Mouse (Mus musculus) thymus, adult 18-20 months (tissue): ENCODE data around the gene Ppfia2.

Experiments used
- DNase-seq, 2 experiments: peaks; one replicate each; pipeline ENCODE4 v3.0.0; 2022; ENCODE audit warnings: mixed read lengths in 2 of 2

Gene Ppfia2

DNA sequence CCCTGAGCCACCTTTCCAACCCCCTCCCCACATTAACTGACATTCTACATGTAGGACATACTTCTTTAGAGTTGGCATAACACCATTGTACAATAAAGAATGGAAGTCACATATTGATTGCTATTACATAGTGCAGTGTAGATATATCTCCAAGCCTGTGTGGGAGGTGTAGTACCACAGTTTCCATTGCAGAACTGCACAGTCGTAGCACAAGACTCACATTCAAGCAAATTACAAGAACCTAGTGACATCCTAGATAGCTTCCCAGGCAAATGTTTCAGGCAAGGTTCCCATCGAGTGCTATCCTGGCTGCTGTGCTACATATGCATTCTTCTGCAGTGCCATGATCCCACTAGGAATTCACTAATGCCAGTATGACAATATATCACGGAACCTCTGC, 200.0 kb downstream of the Ppfia2 start:
- no peak for DNase-seq

DNA sequence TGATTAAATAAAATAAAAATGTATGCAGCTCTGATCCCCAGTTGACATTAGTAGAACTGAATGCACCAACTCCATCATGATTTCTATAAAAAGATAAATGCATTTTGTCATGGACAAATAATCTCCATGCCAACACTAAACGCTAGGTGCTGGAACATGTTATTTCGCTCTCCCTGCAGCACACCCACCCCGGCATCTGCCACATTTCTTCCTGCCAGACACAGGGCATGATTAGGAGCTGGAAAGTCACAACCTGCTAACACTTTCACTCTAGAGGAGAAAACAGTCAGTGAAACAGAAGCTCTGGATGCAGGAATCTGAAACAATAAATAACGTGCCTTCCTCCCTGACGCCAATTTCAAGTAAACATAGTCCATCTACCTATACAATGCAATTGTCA, 211.3 kb downstream of the Ppfia2 start:
- no peak for DNase-seq

DNA sequence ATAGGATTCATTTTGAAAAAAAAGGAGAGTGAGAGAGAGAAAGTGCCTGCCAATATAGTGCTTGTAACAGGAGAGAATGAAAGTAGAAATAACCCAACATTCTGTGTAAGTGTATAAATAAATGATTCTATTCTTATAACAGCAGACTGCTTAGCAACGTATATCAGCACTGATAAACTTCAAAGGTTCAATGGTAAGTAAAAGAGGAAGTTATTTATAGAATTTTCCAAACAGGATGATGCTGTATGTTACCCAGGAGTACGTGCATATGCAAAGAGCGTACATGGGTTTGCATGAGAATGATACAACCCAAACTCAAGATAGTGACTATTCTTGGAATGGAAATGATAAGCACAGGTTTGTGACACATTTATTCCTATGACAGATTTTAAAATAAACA, 215.4 kb downstream of the Ppfia2 start:
- no peak for DNase-seq

DNA sequence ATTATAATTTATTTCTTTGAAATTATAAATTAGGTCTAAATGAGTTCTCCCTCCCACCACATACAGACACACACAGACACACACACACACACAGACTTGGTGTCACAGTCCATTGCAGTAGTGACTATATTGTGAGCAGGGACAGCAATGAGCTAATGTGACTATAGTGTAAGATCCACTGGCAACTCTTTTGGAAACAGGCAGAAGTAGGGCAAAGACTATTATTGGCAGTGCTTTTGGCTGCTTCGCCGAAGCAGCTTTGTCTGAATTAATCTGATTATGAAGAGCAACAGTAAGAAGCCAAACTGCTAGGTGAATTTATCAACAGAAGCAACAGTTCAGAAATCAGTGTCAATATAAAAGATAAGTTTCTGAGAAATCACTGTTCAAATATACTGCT, 249.8 kb downstream of the Ppfia2 start:
- no peak for DNase-seq

DNA sequence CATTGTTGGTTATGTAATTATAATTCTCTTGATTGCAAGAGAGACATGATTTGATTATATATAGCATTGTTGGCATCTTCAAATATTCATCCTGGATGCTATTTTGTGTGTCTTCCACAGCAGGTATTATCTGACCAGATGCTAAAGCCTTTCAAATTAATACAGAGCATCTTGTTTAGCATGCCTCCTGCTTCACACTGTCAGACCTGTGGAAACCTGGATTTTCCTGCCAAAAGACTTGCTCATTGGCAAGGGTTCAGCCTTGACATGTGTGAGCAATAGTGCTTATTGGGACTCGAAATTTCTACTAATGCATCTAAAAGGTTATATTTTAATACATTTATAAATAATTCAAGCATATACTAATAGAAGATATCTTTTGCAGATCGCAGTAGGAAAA, 262.1 kb downstream of the Ppfia2 start:
- no peak for DNase-seq

DNA sequence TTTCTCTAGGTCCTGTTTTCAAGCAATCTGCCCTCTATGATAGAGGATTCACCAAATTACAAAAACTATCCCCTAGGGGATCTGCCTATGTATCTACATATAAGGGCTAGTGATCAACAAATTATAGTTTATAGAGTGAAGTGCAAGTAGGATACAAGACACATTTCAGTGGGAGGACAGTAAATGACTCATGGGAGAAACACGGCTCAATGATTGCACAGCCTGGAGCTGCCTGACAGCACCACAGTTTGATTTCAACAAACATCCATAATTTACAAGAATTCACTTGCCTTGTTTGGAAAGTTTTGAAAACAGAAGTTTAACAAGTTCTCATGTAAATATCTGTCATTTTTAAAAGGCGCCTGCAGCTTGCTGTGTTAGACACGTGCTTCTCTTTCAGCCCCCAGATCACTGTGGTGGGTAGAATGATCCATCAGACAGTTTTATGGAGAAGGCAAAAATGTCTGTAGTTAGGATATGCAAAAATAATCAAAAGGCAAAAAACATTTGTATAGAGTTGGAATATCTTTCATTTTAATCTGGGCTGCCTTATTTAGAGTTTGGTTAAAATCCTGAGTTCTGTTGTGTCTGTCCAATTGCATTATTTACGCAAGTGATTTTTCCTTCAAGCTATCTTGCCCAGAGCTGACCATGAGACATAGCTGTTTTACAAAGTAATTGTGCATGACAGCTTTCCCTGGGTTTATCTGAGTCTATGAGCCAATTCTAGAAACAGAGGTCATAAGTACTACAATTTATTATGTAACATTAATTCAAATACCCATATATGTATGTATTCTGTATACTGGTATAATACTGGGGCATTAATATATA, 266.3 kb downstream of the Ppfia2 start:
- DNase-seq = no peak

DNA sequence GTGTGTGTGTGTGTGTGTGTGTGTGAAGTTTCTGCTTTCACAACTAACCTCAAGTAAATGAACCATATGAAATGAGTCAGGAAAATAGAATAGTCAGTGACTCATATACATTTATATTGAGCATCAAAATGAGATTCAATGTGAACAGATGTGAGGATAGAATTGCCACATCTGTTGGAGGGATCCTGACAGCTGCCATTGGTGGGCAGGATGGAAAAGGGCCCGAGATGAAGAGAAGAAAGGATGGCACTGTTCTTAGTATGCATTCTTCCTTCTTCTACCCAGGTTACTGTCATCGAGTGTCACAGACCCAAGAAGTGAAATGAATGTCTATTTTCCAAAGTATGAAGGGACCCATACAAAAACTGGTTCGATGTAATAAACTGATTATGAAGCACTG, 268.1 kb downstream of the Ppfia2 start:
- DNase-seq = no peak

DNA sequence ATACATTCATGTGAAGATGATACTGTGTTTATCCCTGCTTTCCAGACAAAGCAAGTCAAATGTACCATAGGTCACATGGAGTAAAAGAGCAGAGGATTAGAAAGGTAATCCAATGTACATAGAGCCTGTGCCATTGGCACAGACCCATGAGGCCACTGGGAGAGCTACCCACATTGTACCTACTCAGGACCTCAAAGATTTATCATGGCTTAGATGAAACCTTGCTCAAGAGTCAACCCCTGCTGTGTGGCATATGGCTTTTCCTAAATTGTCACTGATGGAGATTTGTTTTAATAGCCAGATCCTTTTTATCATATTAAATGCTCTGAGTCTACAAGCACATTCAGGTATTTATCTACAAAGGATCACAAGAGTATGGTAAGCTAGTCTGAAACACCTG, 274.8 kb downstream of the Ppfia2 start:
- DNase-seq = no peak

DNA sequence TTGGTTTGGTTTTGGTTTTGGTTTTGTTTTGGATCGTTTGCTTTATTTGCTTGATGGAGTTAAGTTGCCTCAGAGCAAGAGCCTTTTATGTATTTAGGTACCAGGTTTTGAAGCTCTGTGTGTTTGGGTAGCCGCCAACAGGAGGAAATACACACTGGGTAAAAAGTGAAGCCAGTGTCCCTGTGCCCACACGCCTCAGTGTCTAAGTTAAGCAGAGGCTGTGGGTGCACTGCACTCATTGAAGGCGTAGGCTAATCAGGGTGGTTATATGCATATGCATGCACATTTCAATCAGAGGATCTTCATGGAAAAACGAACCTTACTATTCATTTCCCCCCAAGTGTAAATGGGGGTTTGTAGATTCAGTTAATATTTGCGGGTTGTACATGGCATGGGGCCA, 290.9 kb downstream of the Ppfia2 start:
- no peak for DNase-seq

DNA sequence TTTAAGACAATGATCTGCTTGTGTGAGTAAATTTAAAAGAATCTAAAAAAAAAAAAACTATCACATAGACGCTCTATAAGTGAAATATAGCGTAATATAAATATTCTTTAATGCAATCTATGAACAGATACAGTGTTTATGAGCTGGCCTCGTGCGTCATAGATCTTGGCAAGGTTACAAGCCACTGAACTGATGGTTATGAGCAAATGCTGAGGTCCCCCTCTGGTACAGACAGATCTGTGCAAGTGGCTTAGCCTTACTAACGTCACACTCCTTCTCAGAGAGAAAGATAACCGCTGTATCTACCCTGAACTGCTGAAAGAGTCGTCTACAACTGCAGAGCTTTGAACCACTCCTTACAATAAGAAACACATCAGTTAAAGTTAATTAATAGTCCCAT, 293.6 kb downstream of the Ppfia2 start:
- DNase-seq = no peak

DNA sequence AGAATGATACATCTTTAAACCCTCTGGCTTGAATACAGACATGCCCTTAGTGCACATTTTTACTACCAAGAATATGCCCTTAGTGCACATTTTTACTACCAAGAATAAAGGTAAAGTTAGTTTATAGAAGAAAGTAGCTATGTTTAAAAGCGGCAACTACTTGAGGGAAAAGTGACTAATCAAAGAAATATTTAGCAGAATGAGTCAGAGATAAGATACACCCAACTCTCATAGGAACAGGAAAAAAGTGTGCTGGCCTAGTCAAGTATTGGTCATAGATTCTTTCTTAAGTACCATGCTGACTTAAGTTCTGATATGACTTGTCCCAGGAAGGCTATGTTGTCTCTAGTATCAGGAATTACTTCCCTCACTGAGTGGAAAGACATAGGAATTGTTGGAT, 305.4 kb downstream of the Ppfia2 start:
- no peak for DNase-seq

DNA sequence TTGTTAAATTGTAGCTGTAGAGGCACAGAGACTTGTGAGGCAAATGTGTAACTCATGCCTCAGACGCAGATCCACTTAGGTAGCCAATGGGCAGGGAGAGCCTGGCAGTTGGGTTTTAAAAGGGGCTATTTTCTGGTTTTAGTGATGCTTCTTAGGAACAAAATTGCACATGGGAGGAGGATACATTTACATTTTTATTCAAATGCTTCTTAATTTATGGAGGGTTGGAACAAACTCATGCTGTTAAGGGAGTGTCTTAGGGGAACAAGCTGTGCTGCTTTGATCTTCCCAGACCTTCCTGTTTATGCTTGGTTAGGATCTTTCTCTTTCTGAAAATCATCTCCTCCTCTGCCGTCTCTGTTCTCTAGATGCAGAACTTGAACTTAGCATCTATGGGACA, 345.3 kb downstream of the Ppfia2 start:
- no peak for DNase-seq

DNA sequence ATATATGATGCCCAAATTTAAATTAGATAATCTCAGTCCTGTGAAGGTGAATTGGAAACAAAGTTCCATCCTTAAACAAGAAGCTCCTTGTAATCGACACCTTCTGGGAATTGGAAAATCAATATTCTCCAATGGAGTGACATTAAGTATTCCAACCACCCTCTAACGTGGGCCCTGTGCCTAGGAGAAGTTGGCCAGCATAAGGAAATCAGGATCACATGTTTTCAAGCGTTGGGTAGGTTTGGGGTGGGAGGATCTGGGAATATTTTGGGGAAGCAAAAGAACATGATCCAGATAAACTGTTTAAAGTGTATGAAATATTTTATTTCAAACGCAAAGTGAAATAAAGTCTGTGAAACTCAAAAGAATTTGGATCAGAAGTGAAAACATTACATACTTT, 348.2 kb downstream of the Ppfia2 start:
- DNase-seq = no peak

DNA sequence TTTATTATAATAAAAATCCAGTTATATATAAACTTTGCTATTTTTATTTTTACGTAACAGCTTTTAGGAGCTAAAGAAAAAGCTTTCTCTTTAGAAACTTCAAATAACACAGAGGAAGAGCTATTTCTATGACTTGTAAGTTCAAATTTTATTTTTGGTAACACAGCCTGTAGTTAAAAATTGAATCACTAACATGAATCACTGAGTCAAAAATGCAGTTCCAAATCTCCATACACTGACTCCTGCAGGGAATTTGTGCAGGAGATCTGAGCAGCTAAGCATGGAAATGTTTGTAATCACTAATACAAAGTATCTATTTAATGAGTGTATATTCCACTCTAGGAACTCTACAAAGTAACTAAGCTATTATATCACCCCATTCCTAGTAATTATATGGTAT, 354.1 kb downstream of the Ppfia2 start:
- no peak for DNase-seq

DNA sequence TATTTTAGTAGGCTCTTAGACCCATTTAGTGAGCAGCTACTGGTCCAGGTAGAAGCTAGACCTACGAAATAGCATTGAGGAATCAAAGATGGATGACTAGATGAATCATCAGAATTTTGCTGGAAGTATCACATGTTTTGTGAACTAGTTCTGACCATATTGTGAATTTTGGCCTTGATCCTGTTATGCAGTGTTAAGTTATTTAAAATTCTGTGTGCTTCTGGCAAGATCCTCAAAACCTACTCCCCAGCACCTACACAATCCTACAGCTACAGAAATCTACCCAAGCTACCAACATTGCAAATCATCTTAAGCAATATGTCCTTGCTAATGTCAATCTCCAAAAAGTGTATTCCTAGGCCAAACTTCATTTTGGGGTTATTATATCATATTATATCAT, 368.3 kb downstream of the Ppfia2 start:
- no peak for DNase-seq

DNA sequence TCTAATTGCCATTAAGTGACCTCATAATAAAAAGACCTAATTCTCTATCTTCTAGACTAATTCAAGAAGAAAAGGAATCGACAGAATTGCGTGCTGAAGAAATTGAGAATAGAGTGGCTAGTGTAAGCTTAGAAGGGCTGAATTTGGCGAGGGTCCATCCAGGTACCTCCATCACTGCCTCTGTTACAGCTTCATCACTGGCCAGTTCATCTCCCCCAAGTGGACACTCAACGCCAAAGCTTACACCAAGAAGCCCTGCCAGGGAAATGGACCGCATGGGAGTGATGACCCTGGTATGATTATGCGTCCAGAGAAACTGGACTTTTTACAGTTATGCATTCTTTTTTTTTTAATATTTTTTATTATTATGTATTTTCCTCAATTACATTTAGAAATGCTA, 388.0 kb downstream of the Ppfia2 start:
- no peak for DNase-seq

DNA sequence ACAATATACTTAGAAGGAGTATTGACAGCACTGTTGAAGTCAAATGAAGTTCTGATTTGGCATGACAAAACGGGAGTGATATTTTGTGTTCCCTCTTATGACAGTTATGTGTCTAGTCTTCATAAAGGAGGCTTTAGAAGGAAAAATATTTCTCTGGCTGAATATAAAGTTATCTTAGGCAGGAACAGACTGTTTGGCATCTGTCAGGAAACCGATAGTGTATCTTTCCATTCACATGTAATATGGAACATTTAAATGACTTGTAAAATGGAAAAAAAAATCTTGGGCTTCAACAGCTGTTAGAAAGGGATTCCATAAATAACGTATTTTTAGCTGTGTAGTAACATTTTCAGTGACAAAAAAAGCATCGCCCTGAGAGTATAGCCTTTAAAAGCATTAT, 400.1 kb downstream of the Ppfia2 start:
- no peak for DNase-seq

DNA sequence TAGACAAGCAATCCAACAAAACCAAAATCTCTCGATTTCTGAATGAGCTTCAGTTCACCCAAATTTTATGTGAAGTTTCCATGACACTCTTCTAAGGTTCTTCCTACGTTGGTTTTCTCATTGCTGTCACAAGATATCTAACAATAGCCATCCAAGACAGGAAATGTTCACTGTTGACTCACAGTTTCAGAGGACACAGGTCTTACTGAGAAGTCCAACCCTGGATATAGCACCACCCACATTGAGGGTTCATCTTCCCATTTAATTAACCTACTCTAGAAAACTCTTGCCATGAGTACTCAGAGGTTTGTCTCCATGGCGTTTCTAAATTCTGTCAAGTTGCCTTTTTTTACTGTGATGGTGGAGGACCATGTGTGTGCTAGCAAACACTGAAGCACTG, 401.7 kb downstream of the Ppfia2 start:
- no peak for DNase-seq

DNA sequence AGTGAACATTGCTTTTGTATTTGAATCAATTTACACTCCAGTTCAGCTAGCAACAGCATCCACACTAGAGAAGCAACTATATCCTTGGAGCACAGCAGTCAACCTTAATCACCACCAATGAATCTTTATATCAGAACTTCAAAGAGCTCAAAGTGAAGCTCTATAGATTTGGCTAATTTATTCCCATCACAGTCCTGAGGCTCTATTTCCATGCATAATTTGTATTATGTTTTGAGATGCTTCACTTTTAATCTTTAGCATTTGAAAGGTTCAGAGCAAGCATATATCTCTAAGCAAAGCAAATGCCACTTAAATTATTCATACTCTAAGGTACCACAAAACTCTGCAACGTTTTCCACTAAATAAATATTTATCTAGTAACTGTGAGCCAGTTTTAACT, 402.6 kb downstream of the Ppfia2 start:
- no peak for DNase-seq

DNA sequence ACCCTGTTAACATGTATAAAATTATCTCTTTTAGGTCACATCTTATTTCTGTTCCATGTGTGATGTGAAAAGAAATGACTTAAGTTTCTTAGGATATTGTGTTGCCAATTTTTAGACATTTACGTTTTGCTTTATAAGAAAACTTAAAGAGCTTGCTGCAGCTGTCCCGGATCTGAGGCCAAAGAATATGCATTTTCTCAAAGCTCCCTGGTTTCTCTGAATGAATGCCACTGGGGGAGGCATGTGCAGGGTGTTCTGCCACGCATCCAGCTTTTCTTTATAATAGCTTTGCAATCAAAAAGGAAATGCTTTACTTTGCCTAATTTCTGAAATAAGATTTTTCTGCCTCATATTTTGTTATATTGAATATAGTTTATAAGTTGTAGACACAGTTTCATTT, 411.2 kb downstream of the Ppfia2 start:
- DNase-seq = no peak

DNA sequence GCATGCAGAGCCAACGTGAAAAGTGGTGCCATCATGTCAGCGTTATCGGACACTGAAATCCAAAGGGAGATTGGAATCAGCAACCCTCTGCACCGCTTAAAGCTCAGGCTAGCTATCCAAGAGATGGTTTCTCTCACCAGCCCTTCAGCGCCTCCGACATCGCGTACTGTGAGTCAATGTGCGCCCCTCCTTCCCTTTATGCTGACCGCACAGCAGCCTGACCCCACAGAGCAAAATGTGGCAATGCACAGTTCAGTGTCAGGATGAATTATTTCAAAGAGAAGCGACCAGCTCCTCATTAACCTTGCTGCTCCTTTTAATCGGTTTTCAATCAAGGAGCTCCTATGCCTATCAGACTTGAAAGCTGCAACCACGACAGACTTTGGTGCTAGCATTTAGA, 426.2 kb downstream of the Ppfia2 start:
- DNase-seq = no peak

DNA sequence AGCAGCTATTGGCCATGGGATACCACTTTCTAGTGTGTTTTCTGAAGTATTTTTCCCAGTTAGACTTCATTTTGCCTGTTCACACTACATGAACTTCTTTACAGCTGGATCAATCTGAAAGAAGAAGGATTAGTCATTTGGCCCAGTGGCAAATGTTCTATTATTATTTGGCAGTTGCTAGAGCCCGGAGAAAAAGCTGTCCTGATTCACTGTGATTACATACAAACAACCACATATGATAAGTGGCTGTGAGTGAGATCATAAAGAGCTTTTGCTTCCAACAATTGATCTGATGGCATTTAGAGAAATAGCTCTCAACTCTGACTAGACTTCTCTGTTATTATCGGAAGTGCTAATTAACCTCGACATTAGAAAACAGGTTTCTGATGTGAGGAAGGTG, 440.0 kb downstream of the Ppfia2 start:
- no peak for DNase-seq

DNA sequence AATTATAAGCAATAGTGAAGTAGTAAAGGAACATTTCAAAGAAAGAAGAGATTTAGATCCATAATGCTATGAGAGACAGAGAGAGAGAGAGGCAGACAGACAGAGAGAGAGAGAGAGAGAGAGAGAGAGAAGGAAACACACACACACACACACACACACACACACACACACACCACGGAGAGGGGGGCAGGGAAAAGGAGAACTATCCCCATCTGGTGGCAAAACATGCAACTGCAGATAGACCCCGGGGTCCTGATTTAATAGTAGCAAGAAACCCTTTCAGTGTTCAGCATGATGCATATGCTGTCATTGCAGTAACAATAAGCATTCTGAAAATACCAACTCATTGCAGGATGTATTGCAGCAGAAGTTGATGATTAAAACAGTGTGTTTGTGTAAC, 442.9 kb downstream of the Ppfia2 start:
- DNase-seq = no peak

DNA sequence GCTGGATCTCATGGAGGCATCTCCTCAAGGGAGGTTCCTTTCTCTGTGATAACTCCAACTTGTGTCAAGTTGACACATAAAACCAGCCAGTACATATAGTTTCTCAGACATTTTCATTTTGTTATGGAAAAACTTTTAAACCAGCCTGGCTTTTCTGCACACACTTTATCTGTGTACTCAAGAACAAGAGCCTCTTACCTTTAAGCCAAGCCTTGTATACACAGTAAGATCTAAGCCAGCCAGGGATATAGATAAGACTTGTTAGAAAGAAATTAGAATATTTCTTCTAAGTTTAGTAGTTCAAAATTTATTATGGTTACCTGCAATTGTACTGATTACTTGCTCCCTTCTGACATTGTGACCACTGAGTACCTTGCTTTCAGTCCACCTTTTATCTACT, 444.1 kb downstream of the Ppfia2 start:
- DNase-seq = no peak

DNA sequence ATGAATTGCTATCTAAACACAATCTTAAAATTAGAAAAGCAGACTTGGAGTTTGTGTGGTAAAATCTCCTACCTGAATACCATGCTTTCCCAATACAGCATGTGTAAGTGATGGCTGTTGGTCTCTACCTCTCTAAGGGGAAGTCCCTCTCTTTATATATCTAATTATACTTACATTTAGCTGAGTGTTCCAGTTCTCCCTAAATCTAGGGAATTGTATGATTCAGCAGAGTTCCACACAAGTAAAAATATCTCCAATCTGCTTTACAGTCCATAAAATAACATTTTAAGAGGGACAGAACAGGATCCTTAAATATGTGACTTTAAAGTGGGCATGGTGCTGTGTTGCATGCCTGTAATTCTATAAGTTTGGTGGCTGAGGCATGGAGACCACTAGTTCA, 444.7 kb downstream of the Ppfia2 start:
- DNase-seq = no peak
